Mouse (Mus musculus) C2C12 (cell line): ENCODE data around the gene Plin5.

Source experiments
- CEBPB ChIP-seq: IDR thresholded peaks from one replicate; pipeline ENCODE4 v1.6.1; 2011; ENCODE audit warnings: low read depth, mild to moderate bottlenecking, control low read depth, moderate library complexity
- CTCF ChIP-seq: IDR thresholded peaks from one replicate; pipeline ENCODE4 v1.5.1; 2011; ENCODE audit not compliant: control insufficient read depth, insufficient read depth, insufficient read length
- MAX ChIP-seq: IDR thresholded peaks from one replicate; pipeline ENCODE4 v1.6.1; 2011; ENCODE audit warnings: mild to moderate bottlenecking, control low read depth
- MYOD1 ChIP-seq: IDR thresholded peaks from one replicate; pipeline ENCODE4 v1.6.1; 2011; ENCODE audit warnings: low read depth; ENCODE audit not compliant: control insufficient read depth, insufficient read length
- MYOG ChIP-seq: IDR thresholded peaks from one replicate; pipeline ENCODE4 v1.6.1; 2011; ENCODE audit not compliant: control insufficient read depth, insufficient read length; ENCODE audit errors: extremely low read depth
- USF1 ChIP-seq: IDR thresholded peaks from one replicate; pipeline ENCODE4 v1.6.1; 2011; ENCODE audit warnings: low read depth, mild to moderate bottlenecking, control low read depth, moderate library complexity

- TF ChIP-seq MYOG (no peak), CTCF (no peak), USF1 (no peak), CEBPB (no peak), MAX (no peak), MYOD1 (no peak)
These were observed 44.9 kb upstream of the Plin5 start, which contains the start of gene Tnfaip8l1 for GRCm38 (mm10) chr17:56162231-56162774.
